Mouse (Mus musculus): Measurements from ENCODE around the gene Ston1.
A peak's percentile ranks its signal among the peaks of the same experiment; 100 is the strongest.

The Ston1 gene

DNA sequence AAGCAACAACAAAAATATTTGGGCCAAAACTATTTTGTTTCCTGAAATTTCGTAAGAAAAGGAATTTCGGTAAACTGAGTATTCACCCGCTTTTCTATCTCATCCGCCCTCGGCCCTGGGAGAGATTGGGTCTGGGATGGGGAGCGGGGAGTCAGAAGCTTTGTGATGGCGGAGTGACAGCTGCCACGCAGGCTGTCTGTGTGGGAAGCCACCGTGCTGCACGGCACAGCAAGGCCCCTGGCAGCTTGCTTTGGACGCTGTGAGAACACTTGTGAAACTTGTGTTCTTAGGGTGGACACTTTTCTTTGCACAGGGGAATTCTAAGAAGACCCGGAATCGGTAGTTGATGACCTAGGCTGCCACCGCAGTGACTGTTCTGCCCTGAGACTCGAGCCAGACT, 10.1 kb upstream of the Ston1 start:
- DNase-seq (ENCODE audit: low read depth, low spot score): no peak

DNA sequence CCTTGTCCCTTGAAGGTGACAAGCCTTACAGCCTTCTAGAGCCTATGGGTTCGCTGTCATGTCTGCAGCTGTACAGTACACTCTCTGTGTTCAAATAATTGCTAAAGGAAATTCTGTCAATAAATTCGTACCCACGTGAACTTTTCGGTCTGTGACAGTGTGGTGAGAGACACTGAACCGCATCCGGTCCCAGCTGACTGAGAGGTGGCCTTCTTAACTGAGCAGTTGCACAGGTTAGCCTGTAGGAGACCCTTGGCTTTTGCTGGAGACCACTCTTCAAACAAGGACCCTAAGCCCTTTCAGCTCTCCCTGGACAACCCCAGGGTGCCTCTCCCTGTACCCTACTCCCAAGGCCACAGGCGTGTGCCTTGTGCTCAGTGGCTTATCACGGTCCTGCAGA, 9.3 kb upstream of the Ston1 start:
- DNase-seq (ENCODE audit: low read depth, low spot score): no peak

DNA sequence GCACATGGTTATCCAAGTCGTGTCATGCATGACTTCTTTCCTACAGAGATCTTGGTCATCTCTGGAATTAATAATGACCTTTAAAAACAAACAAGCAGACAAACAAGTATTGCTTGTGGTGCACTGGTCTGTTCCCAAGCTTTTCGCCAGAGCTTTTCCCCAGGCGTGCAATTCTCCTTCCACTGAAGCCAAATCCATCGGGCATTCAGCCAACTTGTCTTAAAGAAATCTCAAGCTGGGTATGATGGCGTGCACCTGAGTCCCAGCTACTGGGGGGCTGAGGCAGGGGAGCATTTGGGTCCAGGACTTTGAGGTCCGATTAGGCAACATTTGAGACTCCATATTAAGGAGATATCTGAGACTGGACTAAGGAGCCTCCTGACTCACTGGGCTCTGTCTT, 7.2 kb upstream of the Ston1 start:
- DNase-seq (ENCODE audit: low read depth, low spot score): no peak

DNA sequence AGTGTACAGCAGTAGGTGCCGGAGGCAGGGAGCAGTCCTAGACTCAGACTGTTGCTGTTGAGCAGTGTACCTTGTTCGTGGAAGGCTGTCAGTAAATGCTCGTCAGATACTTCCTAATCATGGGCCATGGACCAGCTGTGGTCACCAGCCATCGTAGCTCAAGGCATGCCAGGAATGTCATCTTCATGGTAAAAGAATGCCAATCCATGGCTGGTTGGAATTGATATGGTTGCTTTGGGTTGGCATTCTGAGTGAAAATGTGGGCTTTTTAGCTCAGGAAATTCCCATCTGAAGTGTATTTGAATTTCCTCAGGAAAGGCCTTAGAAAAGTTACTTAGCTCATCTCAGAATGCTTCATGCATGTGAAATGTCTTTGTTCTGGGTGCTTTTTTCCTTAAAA, 2.4 kb upstream of the Ston1 start:
- no peak for DNase-seq (ENCODE audit: low read depth, low spot score)

DNA sequence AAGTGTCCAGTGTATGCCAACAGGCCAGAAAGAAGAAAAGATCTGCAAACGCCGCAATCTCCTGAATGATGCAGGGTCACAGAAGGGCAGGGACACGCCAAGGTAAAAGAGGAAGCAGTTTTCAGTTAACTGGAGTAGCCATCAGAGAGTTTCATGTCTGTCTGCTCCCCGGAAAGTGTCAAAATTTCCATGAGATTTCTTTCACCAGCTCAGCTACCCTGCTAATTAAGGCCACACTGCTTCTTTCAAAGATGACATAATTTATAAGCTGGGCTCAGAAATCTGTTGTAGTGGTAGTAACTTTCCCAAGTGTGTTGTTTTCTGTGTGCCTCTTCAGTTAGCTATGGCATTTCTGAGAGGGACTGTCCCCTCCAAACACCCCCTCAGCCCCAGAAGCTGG, 1.4 kb upstream of the Ston1 start:
- DNase-seq (ENCODE audit: low read depth, low spot score): no peak

DNA sequence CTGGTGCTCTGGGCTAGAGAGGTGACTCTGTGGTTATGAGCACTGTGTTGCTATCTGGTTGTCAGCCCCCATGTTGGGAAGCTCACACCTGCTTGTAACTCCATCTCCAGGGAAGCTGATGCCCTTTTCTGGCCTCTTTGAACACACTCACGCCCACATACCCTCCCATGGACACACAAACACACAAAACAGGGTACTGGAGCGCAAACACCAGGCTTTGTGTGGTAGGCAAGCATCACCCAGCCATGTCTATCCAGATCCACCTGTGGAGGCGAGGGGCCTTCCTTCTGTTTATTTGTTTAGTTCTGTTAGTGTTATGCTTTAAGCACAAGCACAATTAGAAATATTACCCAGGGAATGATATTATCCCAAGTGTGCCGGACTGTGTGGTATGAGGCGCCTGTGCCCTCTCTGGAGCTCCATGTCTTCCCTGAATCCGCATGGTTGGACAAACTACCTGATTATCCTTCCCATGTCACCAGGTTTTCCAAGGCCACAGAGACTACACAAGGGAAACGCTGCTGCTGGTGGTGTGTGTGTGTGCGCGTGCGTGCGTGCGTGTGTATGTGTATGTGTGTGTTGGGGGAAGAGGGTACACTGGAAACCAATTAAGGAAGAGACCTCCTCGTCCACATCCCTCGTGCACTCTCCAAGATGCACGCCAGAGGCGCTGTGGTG, 801 bp upstream of the Ston1 start:
- no peak for DNase-seq (ENCODE audit: low read depth, low spot score)

DNA sequence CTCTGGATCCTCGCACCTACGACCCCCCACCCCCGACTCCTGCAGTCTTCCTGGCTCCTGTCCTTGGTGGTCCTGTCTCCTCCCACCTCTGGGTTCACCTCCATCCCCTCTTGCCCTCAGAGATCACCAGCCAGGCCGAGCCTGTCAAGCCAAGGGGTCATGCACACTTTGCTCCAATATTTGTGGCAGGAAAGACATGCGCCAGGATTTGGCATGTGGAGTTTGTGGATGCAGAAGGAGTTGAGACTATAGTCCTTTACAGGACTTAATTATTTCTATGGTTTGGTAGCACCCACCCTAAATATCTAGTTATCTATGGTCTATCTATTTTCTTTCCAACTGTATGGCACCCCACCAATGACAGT, 554 bp downstream of the Ston1 start:
- no peak for DNase-seq (ENCODE audit: low read depth, low spot score)

DNA sequence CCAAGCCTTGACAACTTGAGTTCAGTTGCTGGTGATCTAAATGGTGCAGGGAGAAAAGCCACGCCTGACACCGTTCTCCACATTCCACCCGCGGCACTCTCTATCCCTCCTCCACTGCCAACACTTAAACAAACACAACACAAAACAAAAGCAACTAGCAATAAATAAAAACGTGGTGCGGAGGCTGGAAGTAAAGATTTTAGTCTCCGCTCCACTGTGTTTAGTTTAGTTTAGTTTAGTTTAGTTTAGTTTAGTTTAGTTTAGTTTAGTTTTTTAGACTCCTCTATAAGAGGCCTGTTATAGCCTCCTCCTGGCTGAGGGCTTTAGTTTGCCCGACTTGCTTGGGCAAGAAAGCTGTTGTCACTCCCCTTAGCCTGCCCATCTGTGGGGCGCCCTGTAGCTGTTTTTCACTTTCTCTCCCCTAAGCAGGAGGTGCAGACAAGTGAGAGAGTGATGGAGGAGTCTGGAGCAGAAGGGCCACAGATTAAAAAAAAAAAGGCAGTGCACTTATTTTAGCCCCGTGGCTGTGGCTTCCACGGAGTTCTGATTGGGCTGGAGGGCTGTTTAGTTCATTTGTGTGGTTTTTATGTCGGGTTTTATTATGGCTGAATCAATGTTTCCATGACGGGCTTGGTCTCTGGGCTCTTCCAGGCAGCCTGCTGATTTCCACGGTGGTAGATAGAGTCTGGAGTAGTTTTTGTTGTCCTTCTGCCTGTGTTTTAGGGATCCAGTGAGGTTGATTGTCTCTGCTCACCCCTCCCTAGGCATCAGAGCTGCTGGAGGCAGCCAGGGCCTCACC, 1.3 kb downstream of the Ston1 start:
- no peak for DNase-seq (ENCODE audit: low read depth, low spot score)

DNA sequence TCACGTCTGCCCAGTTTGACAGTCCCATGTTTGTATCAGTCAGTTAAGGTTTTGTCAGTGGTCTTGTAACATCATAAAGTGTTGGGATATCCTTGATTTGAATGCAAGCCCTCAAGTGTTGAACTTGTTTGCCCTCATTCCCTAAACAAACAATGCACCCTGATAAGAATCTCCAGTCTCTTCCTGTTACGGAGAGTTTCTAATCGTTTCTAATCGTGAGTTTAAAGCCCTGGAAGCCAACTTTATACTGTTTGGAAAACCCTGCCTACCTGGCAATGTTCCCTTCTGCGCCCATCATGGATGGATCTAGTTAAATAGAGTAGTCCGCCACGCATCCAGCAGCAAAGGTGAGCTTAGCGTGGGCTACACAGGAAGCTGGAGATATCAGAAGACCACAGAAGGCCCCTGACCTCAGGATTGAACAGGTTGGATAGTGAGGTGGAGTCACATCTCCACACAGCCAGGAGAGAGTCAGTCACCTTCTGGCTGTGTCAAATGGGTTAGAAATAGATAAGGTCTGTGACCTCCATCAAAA, 3.1 kb downstream of the Ston1 start:
- no peak for DNase-seq (ENCODE audit: low read depth, low spot score)

DNA sequence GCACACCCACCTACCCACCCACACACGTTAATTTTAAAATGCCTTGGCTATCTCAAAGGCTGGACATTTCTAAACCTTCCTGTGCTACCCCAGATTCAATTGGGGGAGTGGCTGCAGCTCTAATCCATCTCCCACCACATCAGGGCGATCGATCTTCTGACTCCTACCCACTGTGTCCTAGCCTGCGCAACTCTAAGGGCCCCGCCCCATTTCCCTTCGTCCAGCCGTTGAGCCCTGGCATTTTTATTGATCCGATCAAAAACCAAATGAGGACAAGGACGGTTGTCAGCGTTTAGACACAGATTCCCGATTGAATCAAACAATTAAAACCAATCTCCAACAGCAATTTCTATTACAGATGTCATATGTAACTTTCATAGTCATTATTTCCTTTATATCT, 6.5 kb downstream of the Ston1 start:
- no peak for DNase-seq (ENCODE audit: low read depth, low spot score)

DNA sequence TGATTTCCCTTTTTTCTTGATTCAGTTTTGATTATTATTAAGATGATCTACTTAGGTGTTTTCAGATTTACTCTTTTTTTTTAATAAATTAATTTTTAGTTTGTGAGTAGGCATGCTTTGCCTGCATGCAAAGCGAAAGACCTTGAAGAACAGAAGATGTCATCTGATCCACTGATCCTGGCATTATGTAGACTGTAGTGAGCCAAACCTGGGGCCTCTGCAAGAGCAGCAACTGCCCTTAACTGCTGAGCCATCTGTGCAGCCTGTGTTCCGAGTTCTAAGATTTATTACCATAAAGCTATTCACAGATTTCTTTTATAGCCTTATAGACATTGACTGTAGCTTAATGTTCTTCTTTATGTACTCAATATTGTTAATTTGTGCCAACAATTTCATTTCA, 8.6 kb downstream of the Ston1 start:
- no peak for DNase-seq (ENCODE audit: low read depth, low spot score)

DNA sequence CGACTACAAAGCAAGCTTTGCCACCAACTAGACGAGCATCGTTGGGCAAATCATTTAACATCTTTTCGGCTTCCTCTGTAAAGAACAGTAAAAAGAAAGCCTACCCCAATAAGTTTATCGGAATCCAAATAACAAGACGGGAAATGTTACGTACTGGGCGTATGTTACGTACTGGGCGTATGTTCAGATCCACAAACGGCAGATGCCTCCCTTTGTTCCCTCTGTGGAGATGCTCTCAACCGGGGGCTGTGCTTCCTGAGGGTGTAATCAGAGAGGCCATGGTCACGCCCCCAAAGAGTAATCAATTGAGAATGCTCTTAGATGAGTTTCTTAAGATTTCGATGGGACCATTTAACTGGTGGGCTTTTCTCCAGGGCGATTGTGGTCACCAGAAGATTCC, 11.9 kb downstream of the Ston1 start:
- DNase-seq (ENCODE audit: low read depth, low spot score): no peak

DNA sequence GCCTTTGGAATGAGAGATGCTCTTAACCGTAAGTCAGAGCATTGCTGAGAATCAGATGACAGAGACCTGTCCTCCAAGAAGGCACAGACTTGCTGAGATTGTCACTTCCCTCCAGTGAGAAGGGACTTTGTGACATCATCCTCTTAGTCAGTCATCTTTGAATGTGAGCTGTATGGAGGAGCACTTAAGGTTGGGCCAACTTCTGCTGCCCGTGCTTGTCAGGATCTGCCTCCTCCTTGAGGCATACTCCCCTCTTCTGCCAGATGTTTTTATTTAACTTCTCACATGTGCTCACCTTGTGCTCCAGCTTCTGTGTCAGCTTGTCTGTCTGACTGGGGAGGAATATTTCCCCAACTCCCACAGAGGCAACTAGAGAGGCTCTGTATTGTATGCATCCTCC, 13.6 kb downstream of the Ston1 start:
- DNase-seq (ENCODE audit: low read depth, low spot score): no peak

DNA sequence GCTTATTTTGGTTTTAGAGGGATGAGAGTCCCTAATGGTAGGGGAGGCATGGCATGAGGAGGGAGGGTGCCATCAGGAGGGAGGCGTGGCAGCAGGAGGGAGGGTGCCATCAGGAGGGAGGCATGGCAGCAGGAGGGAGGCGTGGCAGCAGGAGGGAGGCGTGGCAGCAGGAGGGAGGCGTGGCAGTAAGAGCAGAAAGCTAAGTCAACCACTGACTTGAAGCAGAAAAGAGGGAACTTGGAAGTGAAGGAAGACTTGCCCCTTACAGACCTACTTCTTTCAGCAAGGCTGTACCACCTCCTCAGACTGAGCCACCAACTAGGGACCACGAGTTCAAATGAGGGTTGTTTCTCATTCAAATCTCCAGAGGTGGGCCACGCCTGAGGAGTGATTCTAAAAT, 15.7 kb downstream of the Ston1 start:
- no peak for DNase-seq (ENCODE audit: low read depth, low spot score)

DNA sequence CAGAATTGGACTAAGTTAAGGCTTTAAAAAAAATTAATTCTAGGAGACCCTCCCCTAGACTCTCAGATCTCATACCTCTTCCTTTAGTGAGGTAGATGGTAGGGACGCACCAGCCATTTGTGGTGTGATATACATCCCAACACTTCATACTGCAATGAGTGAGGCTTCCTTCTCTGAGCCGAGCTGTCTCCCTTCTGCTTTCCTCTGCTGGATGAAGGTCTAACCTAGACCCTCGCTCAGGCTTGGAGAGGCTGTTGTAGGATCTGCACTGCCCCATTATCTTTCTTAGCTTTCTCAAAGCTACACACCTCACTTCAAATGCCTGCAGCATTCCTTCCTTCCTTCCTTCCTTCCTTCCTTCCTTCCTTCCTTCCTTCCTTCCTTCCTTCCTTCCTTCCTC, 16.2 kb downstream of the Ston1 start:
- no peak for DNase-seq (ENCODE audit: low read depth, low spot score)

DNA sequence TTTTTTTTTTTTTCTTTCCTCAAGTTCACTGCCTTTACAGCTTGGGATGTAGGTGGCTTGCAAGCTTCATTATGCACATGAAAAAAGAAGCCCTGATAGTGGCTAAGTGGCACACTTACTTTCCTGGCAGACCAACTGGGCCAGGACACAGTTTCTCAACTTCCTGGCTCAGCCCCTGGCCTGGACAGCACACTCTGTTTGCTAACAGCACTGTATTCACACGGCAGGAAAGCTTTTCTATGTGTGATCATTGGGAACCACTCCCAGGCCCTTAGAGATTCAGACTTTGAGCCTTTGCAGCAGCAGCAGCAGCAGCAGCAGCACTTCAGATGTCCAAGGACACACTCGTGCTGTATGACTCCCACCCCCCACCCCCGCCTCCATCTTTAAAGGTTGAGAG, 16.8 kb downstream of the Ston1 start:
- peak; percentile 22 for DNase-seq (ENCODE audit: low read depth, low spot score)

DNA sequence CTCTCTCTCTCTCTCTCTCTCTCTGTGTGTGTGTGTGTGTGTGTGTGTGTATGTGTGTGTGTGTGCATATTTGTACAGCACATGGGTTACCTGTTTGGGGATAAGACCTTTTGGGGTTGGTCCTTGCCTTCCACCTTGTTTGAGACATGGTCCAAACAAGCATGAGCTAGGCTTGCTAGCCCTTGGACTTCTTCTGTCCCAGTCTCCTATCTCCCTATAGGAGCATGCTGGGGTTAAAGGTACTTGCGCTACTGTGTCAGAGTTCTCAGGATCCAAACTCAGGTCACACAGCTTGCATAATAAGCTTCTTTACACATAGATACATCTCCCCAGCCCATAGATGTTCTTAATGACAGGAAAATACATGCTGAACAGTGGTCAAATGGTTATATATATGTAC, 17.2 kb downstream of the Ston1 start:
- DNase-seq (ENCODE audit: low read depth, low spot score): no peak

DNA sequence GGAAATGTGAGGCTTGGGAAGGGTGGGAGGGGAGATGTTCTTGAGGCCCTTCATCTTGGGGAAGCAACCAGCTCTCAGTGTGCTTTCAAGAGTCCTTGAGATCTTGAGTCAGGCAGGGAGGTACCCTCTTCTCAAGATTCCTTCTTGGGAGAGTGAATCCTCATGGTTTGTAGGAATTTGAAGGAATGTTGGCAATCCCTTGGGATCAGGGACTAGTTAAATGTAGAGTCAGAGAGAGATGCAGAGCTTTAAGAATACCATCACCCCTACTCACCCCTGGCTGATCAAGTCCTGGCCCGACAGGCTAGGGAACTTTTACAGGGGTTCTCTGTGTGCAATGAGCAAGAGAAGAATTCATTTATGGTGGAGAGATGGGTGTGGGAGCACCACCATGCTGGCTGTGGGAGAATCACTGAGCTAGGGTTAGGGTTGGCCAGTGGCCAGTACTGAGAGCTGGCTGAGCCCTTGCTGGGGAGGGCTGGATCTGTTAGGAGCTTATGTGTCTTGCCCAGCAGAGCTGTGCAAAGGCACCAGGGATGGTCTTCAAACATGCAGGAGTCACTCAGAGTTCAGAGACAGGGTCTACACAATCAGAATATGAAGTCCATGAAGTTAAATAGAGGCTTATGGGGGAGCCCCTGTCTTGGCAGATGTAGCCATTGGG, 18.1 kb downstream of the Ston1 start:
- no peak for DNase-seq (ENCODE audit: low read depth, low spot score)

DNA sequence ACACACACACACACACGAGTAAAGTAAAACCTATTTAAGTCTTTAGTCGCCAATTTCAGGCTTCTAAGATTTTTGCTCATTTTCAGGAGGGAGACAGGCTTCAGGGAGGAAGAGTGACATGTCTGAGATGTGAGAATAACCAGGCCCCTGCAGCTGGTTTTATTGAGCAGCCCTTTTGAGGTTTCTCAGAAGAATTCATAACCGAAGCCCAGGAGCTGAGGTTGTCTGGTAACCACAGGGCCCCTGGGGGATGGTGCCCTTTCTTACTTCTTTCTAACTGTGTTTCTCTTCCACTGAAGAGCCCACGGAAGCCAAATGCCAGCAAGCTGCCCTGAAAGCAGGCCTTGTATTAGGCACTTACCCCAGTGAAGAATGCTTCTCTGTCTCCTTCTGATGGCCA, 23.5 kb downstream of the Ston1 start:
- no peak for DNase-seq (ENCODE audit: low read depth, low spot score)

DNA sequence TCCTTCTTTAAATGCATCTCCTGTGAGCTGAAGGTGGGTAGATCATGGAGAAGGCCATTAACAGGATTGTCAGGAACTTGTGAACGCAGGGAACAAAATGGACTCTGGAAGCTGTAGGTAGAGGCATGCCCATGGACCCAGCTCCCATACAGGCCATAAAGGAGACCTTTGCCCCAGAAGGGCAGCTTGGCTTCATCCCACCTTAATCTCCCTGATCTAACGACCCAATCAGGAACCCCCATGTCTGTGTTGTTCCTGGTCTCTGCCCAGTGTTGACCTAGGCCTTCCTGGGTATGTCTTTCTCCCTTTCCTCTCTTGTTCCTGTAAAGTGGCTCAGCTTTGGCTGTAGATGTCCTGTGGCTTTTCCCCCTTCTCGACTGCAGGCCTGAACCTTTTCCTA, 23.9 kb downstream of the Ston1 start:
- no peak for DNase-seq (ENCODE audit: low read depth, low spot score)

DNA sequence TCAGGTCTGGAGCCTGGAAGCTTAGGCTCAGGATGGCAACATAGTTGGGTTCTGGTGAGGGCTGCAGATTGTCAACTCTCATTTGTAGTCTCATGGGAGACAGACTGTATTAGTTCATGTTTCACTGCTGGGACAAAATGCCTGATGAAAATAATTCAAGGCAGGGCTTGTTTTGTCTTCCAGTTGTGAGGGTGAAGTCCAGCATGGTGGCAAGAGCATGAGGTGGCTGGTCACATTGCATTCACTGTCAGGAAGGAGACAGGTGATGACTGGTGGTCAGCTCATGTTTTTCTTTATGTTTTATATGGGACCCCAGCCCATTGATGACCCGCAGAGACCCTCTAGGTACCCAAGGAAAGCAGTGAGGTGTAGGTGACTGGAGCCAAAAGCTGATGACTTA, 25.2 kb downstream of the Ston1 start:
- no peak for DNase-seq (ENCODE audit: low read depth, low spot score)

DNA sequence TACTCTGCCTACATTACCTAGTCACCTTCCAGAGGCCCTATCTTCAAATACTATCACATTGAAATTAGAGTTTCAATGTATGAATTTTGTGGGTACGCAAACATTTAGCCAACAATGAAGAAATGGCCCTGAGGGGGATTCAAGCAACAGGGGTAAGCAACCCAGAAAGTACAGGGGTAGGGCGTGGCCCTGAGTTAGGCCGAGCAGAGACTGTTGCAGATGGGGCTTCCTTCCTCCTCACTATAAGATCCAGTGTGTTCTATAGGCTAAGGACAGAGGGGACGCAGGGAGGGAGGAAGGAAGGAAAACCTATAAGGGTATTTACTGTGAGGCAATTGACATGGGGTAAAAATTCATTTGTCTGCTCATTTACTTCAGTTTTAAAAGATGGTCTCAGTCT, 26.9 kb downstream of the Ston1 start:
- DNase-seq (ENCODE audit: low read depth, low spot score): no peak

DNA sequence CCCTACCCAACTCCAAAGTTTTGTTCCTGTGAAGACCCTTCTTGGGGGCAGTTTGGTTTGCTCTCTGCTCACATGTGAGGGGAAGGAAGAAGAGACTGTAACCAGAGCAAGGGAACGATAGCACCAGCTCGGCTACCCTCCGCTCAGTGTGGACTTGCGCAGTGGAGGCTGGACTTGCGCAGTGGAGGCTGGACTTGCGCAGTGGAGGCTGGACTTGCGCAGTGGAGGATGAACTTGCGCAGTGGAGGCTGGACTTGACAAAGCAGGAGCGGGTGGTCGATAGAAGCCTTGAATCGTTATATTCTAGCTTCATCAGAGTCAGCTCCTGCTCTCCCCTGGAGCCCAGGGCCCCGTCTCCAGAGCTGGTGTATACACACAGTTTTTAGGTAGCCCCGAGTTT, 27.9 kb downstream of the Ston1 start:
- DNase-seq (ENCODE audit: low read depth, low spot score): no peak

Data from brain, adult 2 months (tissue).